Mouse (Mus musculus) liver, embryonic 13.5 days (tissue): ENCODE measurements at regions not wholly inside any gene's neighbourhood (a gene's known extent, or its start where the extent isn't known, plus 50 kb on each side); places are given as distances from the start of the nearest gene placed in this dataset.

Experiments
- ATAC-seq: fragments of 200-750 bp; cut with Nextera tagmentation; 2 replicates; pipeline ENCODE4 v1.8.0; 2017; ENCODE audit warnings: low read depth, mild to moderate bottlenecking, moderate number of reproducible peaks, moderate library complexity
- DNase-seq: peaks from one replicate; pipeline ENCODE4 v3.0.0; 2022
- H3K27ac ChIP-seq: fragments of 300-500 bp; sonication (generic); 2 replicates; pipeline ENCODE4 v1.5.1; 2015; ENCODE audit warnings: moderate library complexity, mild to moderate bottlenecking, inconsistent platforms
- H3K27me3 ChIP-seq: fragments of 300-500 bp; sonication (generic); 2 replicates; pipeline ENCODE4 v1.6.1; 2015; ENCODE audit warnings: mild to moderate bottlenecking, inconsistent platforms
- H3K36me3 ChIP-seq: fragments of 300-500 bp; sonication (generic); 2 replicates; pipeline ENCODE4 v1.6.1; 2015; ENCODE audit warnings: mild to moderate bottlenecking, inconsistent platforms
- H3K4me1 ChIP-seq: fragments of 300-500 bp; sonication (generic); replicated peaks from 2 replicates; pipeline ENCODE4 v1.6.1; 2015; ENCODE audit warnings: inconsistent platforms
- H3K4me2 ChIP-seq: fragments of 300-500 bp; sonication (generic); 2 replicates; pipeline ENCODE4 v1.6.1; 2015; ENCODE audit warnings: inconsistent platforms, mild to moderate bottlenecking, moderate library complexity
- H3K4me3 ChIP-seq: fragments of 300-500 bp; sonication (generic); replicated peaks from 2 replicates; pipeline ENCODE4 v1.5.1; 2015; ENCODE audit warnings: mild to moderate bottlenecking, inconsistent platforms
- H3K9ac ChIP-seq: fragments of 300-500 bp; sonication (generic); 2 replicates; pipeline ENCODE4 v1.6.1; 2015; ENCODE audit warnings: mild to moderate bottlenecking, inconsistent platforms
- H3K9me3 ChIP-seq: fragments of 300-500 bp; sonication (generic); replicated peaks from 2 replicates; pipeline ENCODE4 v1.6.1; 2016; ENCODE audit warnings: inconsistent platforms
- WGBS: fragments of 180-500 bp; shearing (Covaris S2); methylation state at CpG from one replicate; pipeline ENCODE4 v1.1.7; 2015; ENCODE audit not compliant: insufficient replicate concordance; 5-methylcytosine and 5-hydroxymethylcytosine counted together

DNA sequence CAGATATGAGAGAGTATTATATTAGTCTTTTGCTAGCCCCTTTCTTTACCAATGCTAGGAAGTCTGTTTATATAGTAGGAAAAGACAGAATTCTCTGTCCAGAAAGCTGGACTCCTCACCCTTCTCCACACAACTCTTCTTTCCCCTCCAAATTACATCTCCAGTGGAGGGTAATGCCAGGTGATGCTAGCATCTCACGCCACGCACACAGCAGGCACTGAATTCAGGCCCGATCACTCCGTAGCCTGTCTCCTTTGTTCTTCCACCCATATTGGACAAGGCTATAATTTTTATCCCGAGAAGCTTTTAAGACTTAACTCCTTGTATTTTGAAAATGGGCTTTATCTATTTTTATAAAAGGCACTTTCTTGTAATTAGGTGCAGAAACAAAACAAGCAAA is 73.0 kb upstream of the Ppara start:
- Histone ChIP-seq H3K27me3 (peaks cover 73% of the 10 kb centered on the region), H3K36me3 (no peaks in the 10 kb centered on the region), H3K4me2 (no peak overlapping the region), H3K4me3 (no peak overlapping the region), H3K4me1 (no peaks in the 10 kb centered on the region), H3K27ac (no peak overlapping the region), H3K9ac (no peak overlapping the region), H3K9me3 (no peaks in the 10 kb centered on the region)
- ATAC-seq (no peak), DNase-seq (no peak)
- 75% methylated on average over 5 of the region's 5 CpGs for WGBS

DNA sequence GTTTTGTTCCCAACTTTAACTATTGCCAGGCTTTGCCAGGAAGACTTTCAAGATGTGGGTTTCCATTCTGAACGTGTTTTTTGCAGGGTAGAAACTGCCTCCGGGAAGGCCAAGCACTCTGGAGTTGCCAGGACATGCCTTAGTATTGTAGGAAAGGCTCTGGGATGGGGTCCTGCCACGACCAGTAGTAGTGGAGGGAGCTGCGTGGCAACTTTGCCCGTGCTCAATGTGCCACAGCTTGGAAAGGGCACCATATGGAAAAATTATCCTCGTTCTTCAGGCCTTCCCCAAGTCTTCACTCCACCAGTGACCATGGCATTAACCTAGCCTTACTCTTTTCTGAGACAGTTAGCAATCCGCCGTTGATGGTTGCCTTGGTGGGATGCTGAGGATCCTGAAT is 72.5 kb upstream of the Ppara start:
- no peak for DNase-seq
- Histone ChIP-seq H3K4me3 (no peak overlapping the region), H3K4me2 (no peak overlapping the region), H3K9me3 (no peaks in the 10 kb centered on the region), H3K9ac (no peak overlapping the region), H3K36me3 (no peaks in the 10 kb centered on the region), H3K4me1 (no peaks in the 10 kb centered on the region), H3K27me3 (peaks cover 75% of the 10 kb centered on the region), H3K27ac (no peak overlapping the region)
- no peak for ATAC-seq
- 66% methylated on average over 8 of the region's 8 CpGs for WGBS

DNA sequence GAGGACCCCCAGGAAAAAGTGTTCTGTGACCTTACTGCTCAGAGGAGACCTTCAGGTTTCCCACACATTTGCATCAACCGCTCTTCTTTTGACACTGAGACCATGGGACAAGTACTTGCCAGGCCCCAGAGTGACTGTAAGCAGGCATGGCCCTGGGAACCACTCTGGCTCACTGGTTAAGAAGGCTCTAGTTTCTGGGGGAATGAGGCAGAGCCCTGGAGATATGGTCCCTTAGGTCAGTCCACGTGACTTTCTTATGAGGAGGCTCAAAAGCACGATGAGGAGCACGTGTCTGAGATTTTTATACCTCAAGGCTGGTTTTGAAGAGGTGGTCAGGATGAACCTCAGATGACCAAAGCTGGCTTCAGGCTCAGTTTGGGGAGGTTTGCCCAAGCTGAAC is 72.1 kb upstream of the Ppara start:
- peaks cover 79% of the 10 kb centered on the region for H3K27me3 ChIP-seq
- no peak overlapping the region for H3K27ac ChIP-seq
- H3K4me1 ChIP-seq = no peaks in the 10 kb centered on the region
- H3K9me3 ChIP-seq = no peaks in the 10 kb centered on the region
- DNase-seq (no peak), ATAC-seq (no peak)
- no peak overlapping the region for H3K4me3 ChIP-seq
- H3K4me2 ChIP-seq = no peak overlapping the region
- H3K9ac ChIP-seq = no peak overlapping the region
- H3K36me3 ChIP-seq = no peaks in the 10 kb centered on the region
- 59% methylated on average over 4 of the region's 4 CpGs for WGBS

DNA sequence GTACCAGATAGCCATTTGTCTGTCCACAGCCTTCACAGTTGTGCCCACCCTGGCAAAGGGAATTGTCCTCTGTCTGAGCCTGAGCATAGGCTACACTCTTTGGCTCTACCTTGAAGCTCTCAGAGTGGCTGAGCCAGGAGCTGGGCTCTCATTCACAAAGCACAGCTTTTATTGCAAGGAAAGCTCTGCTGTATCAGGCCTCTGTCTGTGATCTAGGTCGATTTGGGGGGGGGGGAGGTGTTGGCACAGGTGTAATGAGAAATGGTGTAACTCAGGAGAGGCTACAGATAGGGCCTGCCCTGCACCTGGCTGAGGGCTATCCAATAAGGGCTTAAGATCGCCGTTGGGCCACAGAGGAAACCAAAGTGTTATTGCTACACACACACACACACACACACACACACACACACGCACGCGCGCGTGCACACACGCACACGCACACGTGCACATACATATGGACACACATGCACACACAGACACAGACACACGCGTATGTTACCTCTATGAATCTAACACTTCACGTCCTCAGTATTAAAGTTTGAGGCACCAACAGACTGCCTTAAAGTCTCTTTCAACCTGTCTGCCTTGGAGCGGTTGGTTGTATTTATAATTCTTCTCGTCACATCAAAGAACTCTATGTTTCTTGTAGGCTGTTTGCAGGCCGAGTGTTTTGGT is 70.9 kb upstream of the Ppara start:
- DNase-seq (no peak), ATAC-seq (no peak)
- H3K4me2 ChIP-seq = no peak overlapping the region
- H3K4me3 ChIP-seq = no peak overlapping the region
- H3K27ac ChIP-seq = no peak overlapping the region
- H3K27me3 ChIP-seq = peaks cover 82% of the 10 kb centered on the region
- no peak overlapping the region for H3K9ac ChIP-seq
- WGBS = 82% methylated on average over 17 of the region's 17 CpGs
- H3K9me3 ChIP-seq = no peaks in the 10 kb centered on the region
- no peaks in the 10 kb centered on the region for H3K36me3 ChIP-seq
- no peaks in the 10 kb centered on the region for H3K4me1 ChIP-seq

DNA sequence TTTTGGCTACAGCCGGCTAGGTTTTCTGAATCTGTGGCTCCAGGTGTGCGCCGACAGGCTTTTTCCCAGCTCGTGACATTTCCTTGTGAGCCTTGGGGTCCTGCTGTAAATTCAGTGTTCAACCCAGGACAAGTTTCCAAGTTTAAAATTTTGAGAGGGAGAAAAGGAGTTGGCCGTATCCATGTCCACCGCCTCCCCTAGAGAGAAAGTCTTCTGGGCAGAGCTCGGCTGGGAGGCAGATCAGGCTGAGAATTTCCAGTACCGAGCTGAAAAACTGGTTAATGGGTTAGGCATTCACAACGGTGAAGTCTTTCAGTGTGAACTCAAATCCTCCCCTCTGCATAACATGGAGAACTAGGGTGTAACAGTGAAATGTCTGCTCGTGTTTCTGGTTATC is 70.4 kb upstream of the Ppara start:
- no peak overlapping the region for H3K9ac ChIP-seq
- ATAC-seq = no peak
- H3K4me1 ChIP-seq = no peaks in the 10 kb centered on the region
- no peak overlapping the region for H3K27ac ChIP-seq
- no peak for DNase-seq
- H3K4me2 ChIP-seq = no peak overlapping the region
- 64% methylated on average over 10 of the region's 10 CpGs for WGBS
- no peaks in the 10 kb centered on the region for H3K36me3 ChIP-seq
- peaks cover 82% of the 10 kb centered on the region for H3K27me3 ChIP-seq
- H3K4me3 ChIP-seq = no peak overlapping the region
- H3K9me3 ChIP-seq = no peaks in the 10 kb centered on the region

DNA sequence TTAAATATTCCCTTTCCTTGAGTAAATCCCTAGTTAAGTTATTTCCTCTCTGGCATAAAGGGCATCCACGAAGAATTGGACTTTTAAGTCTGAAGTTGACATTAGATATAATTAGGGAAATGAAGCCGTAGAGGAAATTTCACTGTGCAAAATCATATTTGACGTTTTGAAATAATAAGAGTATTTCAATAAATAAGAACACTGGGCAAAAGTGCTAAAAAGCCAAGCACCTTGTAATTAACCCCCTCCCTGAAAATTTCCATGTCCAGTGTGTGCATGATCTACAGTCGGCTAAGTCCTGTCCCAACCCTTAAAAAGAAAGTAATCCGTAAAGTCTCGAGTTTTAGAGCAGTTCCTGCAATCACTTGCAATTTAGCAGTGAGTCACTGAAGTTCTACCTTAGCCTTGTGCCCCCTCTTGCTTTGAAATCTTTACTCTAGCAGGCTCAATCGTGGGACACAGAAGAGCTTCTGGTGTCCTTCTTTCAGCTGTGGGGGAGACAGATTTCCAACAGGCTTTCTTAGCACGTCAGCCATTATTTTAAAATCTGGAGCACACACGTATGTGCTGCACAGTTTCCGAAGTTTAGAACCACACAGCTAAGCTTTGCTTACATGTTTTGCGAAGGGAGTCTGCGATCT is 69.5 kb upstream of the Ppara start:
- no peaks in the 10 kb centered on the region for H3K9me3 ChIP-seq
- WGBS = 59% methylated on average over 12 of the region's 12 CpGs

DNA sequence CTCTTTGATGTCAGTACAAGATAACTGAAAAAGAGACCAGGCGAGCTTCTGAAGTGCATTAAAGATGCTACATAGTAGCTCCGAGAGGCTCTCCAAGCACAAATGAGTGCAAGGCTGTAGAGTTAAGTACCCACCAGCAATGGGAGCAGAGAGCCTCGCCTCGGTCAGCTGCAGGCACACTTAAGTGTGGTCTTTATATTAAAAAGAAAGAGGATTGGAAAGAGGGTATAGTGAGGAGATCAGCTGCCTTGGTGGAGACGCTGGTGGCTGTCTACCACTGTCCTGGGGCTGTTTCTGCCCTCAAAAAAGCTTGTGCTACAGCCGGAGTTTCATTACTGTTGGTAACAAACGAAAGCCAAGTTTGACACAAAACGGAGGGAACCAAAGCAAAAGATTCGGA is 68.3 kb upstream of the Ppara start:
- peaks cover 85% of the 10 kb centered on the region for H3K27me3 ChIP-seq
- H3K4me2 ChIP-seq = no peak overlapping the region
- no peaks in the 10 kb centered on the region for H3K9me3 ChIP-seq
- H3K36me3 ChIP-seq = no peaks in the 10 kb centered on the region
- ATAC-seq (no peak), DNase-seq (no peak)
- no peak overlapping the region for H3K27ac ChIP-seq
- H3K4me1 ChIP-seq = peaks cover 10% of the 10 kb centered on the region; the same call in 1 of the 2 replicates
- no peak overlapping the region for H3K4me3 ChIP-seq
- WGBS = 57% methylated on average over 9 of the region's 9 CpGs
- no peak overlapping the region for H3K9ac ChIP-seq

More for the DNA sequence above, 69.5 kb upstream of the Ppara start:
- Histone ChIP-seq H3K4me1 (peaks cover 4% of the 10 kb centered on the region; the same call in 1 of the 2 replicates), H3K9ac (no peak overlapping the region), H3K4me2 (no peak overlapping the region), H3K27ac (no peak overlapping the region), H3K36me3 (no peaks in the 10 kb centered on the region), H3K4me3 (no peak overlapping the region), H3K27me3 (peaks cover 85% of the 10 kb centered on the region)
- DNase-seq (no peak), ATAC-seq (no peak)

DNA sequence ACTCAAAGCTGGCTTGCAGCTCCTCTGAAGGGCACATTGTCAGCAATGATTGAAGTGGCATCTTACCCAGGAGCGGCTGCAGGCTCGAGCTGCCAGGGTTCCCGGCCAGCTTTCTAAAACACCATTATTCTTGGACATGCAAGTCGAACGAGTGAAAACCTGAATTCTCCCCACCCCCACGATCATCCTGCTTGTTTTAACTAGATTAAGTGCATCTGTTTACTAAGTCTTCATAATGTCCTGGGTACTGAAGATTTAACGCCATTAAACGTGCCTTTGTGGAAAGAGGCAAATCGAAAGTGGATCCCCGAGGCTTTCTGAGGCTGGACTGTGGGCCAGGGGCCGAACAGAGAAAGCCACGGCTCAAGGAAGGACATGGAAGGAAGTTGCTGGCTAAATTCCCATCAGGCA is 67.4 kb upstream of the Ppara start:
- Histone ChIP-seq H3K9ac (no peak overlapping the region), H3K36me3 (no peaks in the 10 kb centered on the region), H3K27ac (no peak overlapping the region), H3K4me1 (peaks cover 10% of the 10 kb centered on the region; the same call in 1 of the 2 replicates), H3K4me3 (no peak overlapping the region), H3K9me3 (no peaks in the 10 kb centered on the region), H3K27me3 (peaks cover 85% of the 10 kb centered on the region), H3K4me2 (no peak overlapping the region)
- no peak for ATAC-seq
- 58% methylated on average over 12 of the region's 12 CpGs for WGBS
- DNase-seq = no peak

DNA sequence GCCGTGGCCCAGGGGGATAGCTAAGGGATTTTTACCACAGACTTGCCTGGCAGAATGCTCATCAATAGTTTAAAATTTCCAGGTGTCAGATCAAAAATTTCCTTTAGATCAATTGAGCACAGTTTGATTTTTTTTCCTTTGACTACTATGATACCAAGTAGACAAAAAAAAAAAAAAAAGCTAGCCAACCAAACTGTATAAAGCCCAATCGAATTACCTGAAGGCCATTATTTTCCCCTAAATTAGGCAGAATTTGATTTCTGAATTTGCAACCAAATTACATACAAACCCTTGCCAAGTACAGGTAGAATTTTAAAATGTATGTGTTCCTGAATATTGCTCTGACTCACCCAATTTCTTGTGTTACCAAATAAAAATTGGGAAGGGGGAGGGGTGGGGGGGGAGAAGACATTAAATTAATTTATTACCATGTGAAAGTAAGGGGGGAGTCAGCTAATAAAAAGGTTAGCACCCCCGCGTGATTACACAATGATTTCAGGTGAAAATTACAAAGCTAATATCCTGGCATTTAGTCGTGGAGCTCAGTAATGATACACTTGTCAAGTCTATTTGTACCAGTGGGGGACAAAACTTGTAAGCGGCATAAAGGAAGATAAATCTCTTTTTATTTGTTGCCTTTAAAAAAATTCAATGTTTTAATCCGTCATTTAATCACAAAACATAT is 66.7 kb upstream of the Ppara start:
- no peaks in the 10 kb centered on the region for H3K36me3 ChIP-seq
- no peak overlapping the region for H3K27ac ChIP-seq
- DNase-seq (no peak), ATAC-seq (no peak)
- no peak overlapping the region for H3K4me2 ChIP-seq
- no peaks in the 10 kb centered on the region for H3K9me3 ChIP-seq
- H3K4me1 ChIP-seq = peaks cover 10% of the 10 kb centered on the region; the same call in 1 of the 2 replicates
- H3K9ac ChIP-seq = no peak overlapping the region
- WGBS = 56% methylated on average over 7 of the region's 7 CpGs
- no peak overlapping the region for H3K4me3 ChIP-seq
- H3K27me3 ChIP-seq = peaks cover 85% of the 10 kb centered on the region

DNA sequence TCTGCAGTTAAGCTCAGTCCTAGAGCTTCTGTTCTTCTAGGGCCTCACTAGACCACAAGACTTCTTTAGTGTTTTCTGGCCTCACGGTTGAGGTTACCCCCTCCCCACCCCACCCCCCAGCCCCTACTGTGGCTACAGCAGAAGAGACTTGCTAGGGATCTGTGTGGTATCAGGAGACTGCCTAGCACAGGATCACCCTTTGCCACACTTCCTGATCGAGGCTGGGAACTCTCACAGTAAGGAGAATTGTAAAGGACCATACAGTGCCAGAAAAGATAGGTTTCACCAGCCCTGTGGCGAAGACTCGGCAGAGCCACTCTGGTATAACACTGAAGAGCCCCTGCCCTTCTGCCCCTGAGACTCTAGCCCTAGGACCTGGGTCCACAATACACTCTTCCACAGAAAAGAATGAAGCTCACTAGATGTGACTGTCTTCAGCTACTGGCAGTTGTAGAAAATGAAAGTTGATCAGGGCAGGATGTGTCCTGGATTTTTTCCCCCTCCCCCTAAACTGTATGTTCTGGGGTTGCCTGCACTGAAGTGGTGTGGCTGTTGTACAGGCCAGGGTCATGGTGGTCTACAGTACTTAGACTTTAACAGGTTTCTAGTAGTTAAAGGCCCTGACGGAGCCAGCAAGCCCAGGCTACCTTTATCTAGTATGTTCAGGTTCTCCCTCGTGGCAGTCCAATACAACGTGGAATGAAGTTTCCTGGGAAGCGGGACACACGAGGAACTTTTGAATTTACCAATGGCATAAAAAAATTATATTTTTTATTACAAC is 65.7 kb upstream of the Ppara start:
- H3K4me1 ChIP-seq = peaks cover 10% of the 10 kb centered on the region; the same call in 1 of the 2 replicates
- no peaks in the 10 kb centered on the region for H3K36me3 ChIP-seq
- H3K27me3 ChIP-seq = peaks cover 86% of the 10 kb centered on the region
- no peak overlapping the region for H3K9ac ChIP-seq
- ATAC-seq (no peak), DNase-seq (no peak)
- H3K4me3 ChIP-seq = no peak overlapping the region
- H3K27ac ChIP-seq = no peak overlapping the region
- H3K4me2 ChIP-seq = no peak overlapping the region
- no peaks in the 10 kb centered on the region for H3K9me3 ChIP-seq
- WGBS = 44% methylated on average over 9 of the region's 9 CpGs

DNA sequence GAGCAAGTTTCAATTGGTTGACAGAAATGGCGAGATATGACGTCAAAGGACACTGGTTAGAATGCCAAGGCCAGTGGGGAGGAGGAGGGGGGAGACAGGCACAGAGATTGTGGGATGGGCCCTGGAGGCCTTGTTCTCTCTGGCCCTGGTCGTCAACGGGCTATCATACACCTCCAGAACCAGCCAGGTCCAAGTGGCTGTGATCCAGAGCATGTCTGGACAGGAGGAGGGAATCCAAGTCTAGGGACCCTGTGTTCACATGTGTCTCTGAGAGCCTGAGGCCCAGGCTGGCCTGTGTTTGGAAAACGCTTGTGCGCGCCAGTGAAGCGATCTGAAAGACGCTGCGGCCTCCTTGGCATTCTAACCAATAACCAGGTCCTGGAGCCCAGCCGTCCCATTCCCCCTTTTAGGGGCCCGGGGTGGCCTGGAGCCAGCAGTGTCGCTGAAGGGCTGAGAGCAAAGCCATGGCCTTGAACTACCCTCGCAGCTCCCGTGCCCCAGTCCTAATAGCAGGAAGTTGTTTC is 65.1 kb upstream of the Ppara start:
- no peak overlapping the region for H3K9ac ChIP-seq
- H3K27ac ChIP-seq = peak overlapping the region; percentile 53

More for the DNA sequence above, 65.1 kb upstream of the Ppara start:
- H3K9me3 ChIP-seq = no peaks in the 10 kb centered on the region
- peak overlapping the region; percentile 52 for H3K4me3 ChIP-seq
- no peaks in the 10 kb centered on the region for H3K36me3 ChIP-seq
- DNase-seq = no peak
- WGBS = 35% methylated on average over 15 of the region's 15 CpGs
- H3K27me3 ChIP-seq = peaks cover 87% of the 10 kb centered on the region
- H3K4me1 ChIP-seq = peaks cover 10% of the 10 kb centered on the region; the same call in 1 of the 2 replicates
- ATAC-seq = no peak
- peak overlapping the region; percentile 61 for H3K4me2 ChIP-seq
